ENCODE assay signal across 7 mouse cellular contexts in the genomic region with DNA sequence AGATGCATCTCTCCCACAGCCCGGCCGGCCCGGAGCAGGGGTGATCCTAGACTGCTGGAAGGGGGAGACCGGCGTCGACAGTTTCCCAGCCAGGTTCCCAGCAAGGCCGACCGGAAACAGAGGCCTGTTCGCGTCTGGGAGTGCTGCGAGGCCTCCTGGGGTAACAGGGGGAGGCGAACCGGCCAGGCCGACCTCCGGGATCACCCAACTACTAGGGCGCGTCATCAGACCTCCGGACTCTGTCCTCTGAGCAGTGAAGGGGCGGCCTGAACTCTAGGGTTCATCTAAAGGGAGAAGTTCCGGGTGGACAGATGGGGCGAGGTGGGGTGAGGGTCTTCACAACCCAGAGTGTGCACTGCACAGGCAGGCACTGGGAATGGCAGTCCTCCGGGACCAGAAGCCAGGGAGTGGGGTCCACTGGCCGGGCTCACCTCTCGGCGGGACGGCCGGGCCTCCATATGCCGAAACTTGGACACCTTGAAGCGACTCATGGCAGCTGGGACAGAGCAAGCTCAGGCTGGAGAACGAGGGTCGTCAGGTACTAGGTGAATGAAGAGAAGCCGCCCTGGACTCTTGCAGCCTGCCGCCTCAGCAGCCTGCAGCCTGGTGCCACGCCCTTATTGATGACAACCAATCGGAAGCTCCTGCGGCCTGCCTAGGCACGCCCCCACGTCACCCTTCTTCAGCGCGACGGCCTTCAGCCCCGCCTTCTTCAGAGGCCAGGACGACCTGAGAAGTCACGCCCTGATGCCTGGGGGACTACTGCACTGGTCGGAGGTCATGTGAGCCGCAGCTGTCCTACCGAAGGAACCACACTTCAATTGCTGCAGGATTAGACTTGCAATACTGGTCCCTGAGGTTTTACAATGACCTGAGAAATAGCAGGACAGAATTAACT. TPM values are rescaled to one million over a fixed set of nuclear protein-coding genes. Genes with fewer than 3 reads are reported as not detected.
DNase-seq lines count a peak whose midpoint lies in the region; ATAC-seq lines count a peak whose summit lies in the region.

A gene (minus strand): TSS at position 657 of the 898 bp plus-strand sequence.

- H3K4me1 ChIP-seq in intestine, embryonic 15.5 days (replicated peaks): peaks cover 14% of the 10 kb centered on the region; the same call in 1 of the 2 replicates
- H3K4me1 ChIP-seq in midbrain, embryonic 10.5 days: peaks cover 32% of the 10 kb centered on the region

- no peaks in the 10 kb centered on the region for H3K9me3 ChIP-seq in intestine, embryonic 15.5 days
- no peaks in the 10 kb centered on the region for H3K9me3 ChIP-seq in midbrain, embryonic 10.5 days (replicated peaks)

- WGBS in intestine, embryonic 15.5 days: under 1% methylated on average over 47 of the region's 47 CpGs
- WGBS in midbrain, embryonic 10.5 days: under 1% methylated on average over 47 of the region's 47 CpGs

- H3K27me3 ChIP-seq in intestine, embryonic 15.5 days (replicated peaks): no peaks in the 10 kb centered on the region
- H3K27me3 ChIP-seq in midbrain, embryonic 10.5 days (ENCODE audit: low read depth, poor library complexity, severe bottlenecking): no peaks in the 10 kb centered on the region

- H3K4me2 ChIP-seq in intestine, embryonic 15.5 days (replicated peaks): peak within 1 kb of the TSS; percentile 91

- peak within 1 kb of the TSS; percentile 73 for H3K4me3 ChIP-seq in intestine, embryonic 15.5 days (replicated peaks)
- peak within 1 kb of the TSS; percentile 78 for H3K4me3 ChIP-seq in midbrain, embryonic 10.5 days

- peaks cover 5% of the 10 kb centered on the region; the same call in 1 of the 2 replicates for H3K36me3 ChIP-seq in intestine, embryonic 15.5 days
- H3K36me3 ChIP-seq in midbrain, embryonic 10.5 days: peaks cover 19% of the 10 kb centered on the region

- peak within 1 kb of the TSS; percentile 68 for H3K9ac ChIP-seq in intestine, embryonic 15.5 days

- intact Hi-C loops in gastrocnemius, postnatal 36 days (cut with DNase I): loop anchor here (5.0 kb wide), 1 partner anchor 108 kb away; no protein-coding TSS in a partner anchor
- intact Hi-C loops in left cerebral cortex, postnatal 25 days (cut with DNase I): no loop called here

- DNase-seq in adrenal gland, adult 2 months: peak; percentile 95
- peak; percentile 88 for DNase-seq in embryo, embryonic 11.5 days (ENCODE audit: low read depth, low spot score)
- peak; percentile 77 to 88 for DNase-seq in gastrocnemius, postnatal 36 days
- peak; percentile 87 to 93 for DNase-seq in left cerebral cortex, postnatal 25 days (ENCODE audit: low spot score in 2 of 2)
- DNase-seq in midbrain, embryonic 10.5 days (ENCODE audit: low spot score): peak; percentile 94
- peak; percentile 72 for DNase-seq in right cerebral cortex, postnatal 4 days

- H3K27ac ChIP-seq in intestine, embryonic 15.5 days: peak within 1 kb of the TSS; percentile 82
- peak within 1 kb of the TSS; percentile 69 for H3K27ac ChIP-seq in midbrain, embryonic 10.5 days (replicated peaks)

- peak; percentile 91 for ATAC-seq in intestine, embryonic 15.5 days

RNA-seq across cellular contexts. Expression of the gene that starts here (rescaled TPM):
- 10 to 100 TPM; 27.3 to 35.5 TPM for total RNA-seq in adrenal gland, adult 2 months (2021)
- polyA plus RNA-seq in adrenal gland, adult 2 months (2012; rRNA removed): 58.0 and 60.3 TPM in 2 replicates
- 10 to 100 TPM; 13.1 to 15.2 TPM for total RNA-seq in gastrocnemius, postnatal 36 days (2021)
- polyA plus RNA-seq in intestine, embryonic 15.5 days (2015; fragmentation: Nextera tagmentation; extraction: Ambion mirVana): 22.7 and 23.2 TPM in 2 replicates
- total RNA-seq in left cerebral cortex, postnatal 25 days (2021): 10 to 100 TPM; 82.0 to 92.7 TPM
- polyA plus RNA-seq in midbrain, embryonic 10.5 days (2016; fragmentation: Nextera tagmentation; extraction: Ambion mirVana): 21.4 and 25.0 TPM in 2 replicates

Comparison
In these comparisons a context has a peak if more than half of its experiments do, and no peak if none do; other contexts are left out.
1. Peak in every context shown above with its lines: DNase-seq, ATAC-seq, H3K4me3 ChIP-seq and H3K27ac ChIP-seq.